ENCODE assay signal across 14 mouse cellular contexts in the genomic region with DNA sequence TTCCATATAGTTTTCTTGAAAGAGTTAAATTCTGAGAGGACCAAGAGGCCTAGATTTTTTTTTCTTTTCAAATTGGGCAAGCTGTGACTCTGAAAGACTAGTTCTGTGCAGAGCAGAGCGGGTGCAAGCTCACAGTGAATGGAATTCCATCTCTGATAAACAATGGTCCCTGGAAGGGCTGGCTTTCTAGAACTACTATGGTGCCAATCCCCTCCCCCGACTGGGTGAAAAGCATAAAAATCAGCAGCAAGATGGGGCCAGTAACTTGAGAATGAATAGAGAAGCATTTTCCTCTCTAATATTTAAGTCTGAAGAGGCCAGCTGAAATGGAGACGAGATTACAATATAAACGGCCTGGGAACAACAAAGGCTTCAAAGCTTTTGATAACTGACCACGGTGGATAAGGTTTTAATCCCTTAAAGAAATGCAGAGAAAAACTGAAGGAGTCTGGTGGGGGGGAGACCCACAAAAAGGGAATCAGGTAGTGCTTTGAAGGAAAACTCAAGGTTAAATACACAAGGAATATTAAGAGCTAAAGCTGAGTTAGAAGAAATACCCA. TPM values are rescaled to one million over a fixed set of nuclear protein-coding genes. Genes with fewer than 3 reads are reported as not detected.
DNase-seq lines count a peak whose midpoint lies in the region; ATAC-seq lines count a peak whose summit lies in the region.
"Had no signal": no experiment of that assay in that cellular context is flagged by ENCODE, and none has a peak within 500 bp of the region (broad histone marks: within the 10 kb centered on the region; RNA-seq: fewer than 3 reads in every experiment).

No protein-coding gene starts in this region.

- H3K4me1 ChIP-seq in forebrain, embryonic 15.5 days: peaks cover 20% of the 10 kb centered on the region
- peaks cover 24% of the 10 kb centered on the region for H3K4me1 ChIP-seq in midbrain, embryonic 12.5 days
- no peaks in the 10 kb centered on the region for H3K4me1 ChIP-seq in heart, embryonic 11.5 days (ENCODE audit: control insufficient read depth, insufficient read depth, low read length)

- no peaks in the 10 kb centered on the region for H3K9me3 ChIP-seq in forebrain, embryonic 15.5 days
- no peaks in the 10 kb centered on the region for H3K9me3 ChIP-seq in midbrain, embryonic 12.5 days
- H3K9me3 ChIP-seq in heart, embryonic 11.5 days (replicated peaks; ENCODE audit: control insufficient read depth, low read length): no peaks in the 10 kb centered on the region
- H3K9me3 ChIP-seq: kidney, embryonic 15.5 days had no signal

- H3K36me3 ChIP-seq in forebrain, embryonic 15.5 days: no peaks in the 10 kb centered on the region
- no peaks in the 10 kb centered on the region for H3K36me3 ChIP-seq in midbrain, embryonic 12.5 days
- no peaks in the 10 kb centered on the region for H3K36me3 ChIP-seq in heart, embryonic 11.5 days (ENCODE audit: control insufficient read depth, insufficient read depth, low read length)
- H3K36me3 ChIP-seq: kidney, embryonic 15.5 days had no signal

- no peak overlapping the region for H3K4me3 ChIP-seq in forebrain, embryonic 15.5 days
- no peak overlapping the region for H3K4me3 ChIP-seq in midbrain, embryonic 12.5 days
- no peak overlapping the region for H3K4me3 ChIP-seq in heart, embryonic 11.5 days (ENCODE audit: low read depth, low read length)
- H3K4me3 ChIP-seq: heart, adult 2 months; kidney, embryonic 15.5 days had no signal

- no peaks in the 10 kb centered on the region for H3K27me3 ChIP-seq in forebrain, embryonic 15.5 days
- peaks cover 58% of the 10 kb centered on the region for H3K27me3 ChIP-seq in midbrain, embryonic 12.5 days
- no peaks in the 10 kb centered on the region for H3K27me3 ChIP-seq in heart, embryonic 11.5 days (ENCODE audit: control insufficient read depth, insufficient read depth, low read length)
- H3K27me3 ChIP-seq: kidney, embryonic 15.5 days had no signal

- H3K9ac ChIP-seq in forebrain, embryonic 15.5 days (replicated peaks): no peak overlapping the region
- H3K9ac ChIP-seq in midbrain, embryonic 12.5 days (replicated peaks): no peak overlapping the region
- H3K9ac ChIP-seq in heart, embryonic 11.5 days (ENCODE audit: low read depth, low read length): no peak overlapping the region
- H3K9ac ChIP-seq: kidney, embryonic 15.5 days had no signal

- H3K4me2 ChIP-seq in forebrain, embryonic 15.5 days (replicated peaks): no peak overlapping the region
- 0 out of 2 replicates have a peak overlapping the region, but pooled peaks have one; percentile 5 for H3K4me2 ChIP-seq in midbrain, embryonic 12.5 days (replicated peaks)
- no peak overlapping the region for H3K4me2 ChIP-seq in heart, embryonic 11.5 days
- H3K4me2 ChIP-seq: kidney, embryonic 15.5 days had no signal

- 2% methylated on average over 5 of the region's 5 CpGs for WGBS in forebrain, embryonic 15.5 days
- 5% methylated on average over 5 of the region's 5 CpGs for WGBS in midbrain, embryonic 12.5 days
- 16% methylated on average over 5 of the region's 5 CpGs for WGBS in heart, embryonic 11.5 days (ENCODE audit: insufficient replicate concordance)

- H3K27ac ChIP-seq in forebrain, embryonic 15.5 days (replicated peaks): peak overlapping the region; percentile 24; the same call in 1 of the 2 replicates
- H3K27ac ChIP-seq in midbrain, embryonic 12.5 days (replicated peaks): peak overlapping the region; percentile 39; the same call in 1 of the 2 replicates
- no peak overlapping the region for H3K27ac ChIP-seq in heart, embryonic 11.5 days (ENCODE audit: low read depth, low read length)
- H3K27ac ChIP-seq: heart, adult 2 months; kidney, embryonic 15.5 days had no signal

- peak; percentile 1 for DNase-seq in cerebellum, adult 9-10 months
- DNase-seq in cerebellum, adult 11 months: no peak
- DNase-seq in embryo, embryonic 9.5 days (ENCODE audit: extremely low spot score): peak; percentile 17
- no peak for DNase-seq in adrenal gland, adult (ENCODE audit: inconsistent age in 2 of 2, low spot score in 1 of 2)
- DNase-seq in adrenal gland, adult 2 months: no peak
- DNase-seq: cerebellum, postnatal 14 days; heart, adult 2 months; liver; lung, postnatal 14 days; thymus, adult 18-20 months had no signal

- ATAC-seq in forebrain, embryonic 15.5 days (replicated peaks): peak; percentile 84
- ATAC-seq in midbrain, embryonic 12.5 days (ENCODE audit: low FRiP score, low read depth): peak; percentile 78
- ATAC-seq in heart, embryonic 11.5 days (replicated peaks; ENCODE audit: insufficient number of reproducible peaks, low FRiP score, low TSS enrichment): no peak

RNA-seq across cellular contexts. Expression of gene Kbtbd8, which starts 50.7 kb away (rescaled TPM):
- 5.2 and 5.8 TPM in 2 replicates for polyA plus RNA-seq in forebrain, embryonic 15.5 days (2015; fragmentation: Nextera tagmentation; extraction: Ambion mirVana)
- polyA plus RNA-seq in midbrain, embryonic 12.5 days (2016; fragmentation: Nextera tagmentation; extraction: Ambion mirVana): 6.3 and 8.7 TPM in 2 replicates
- total RNA-seq in adrenal gland, adult 2 months (2021): 1 to 10 TPM; 3.4 to 4.2 TPM
- 0.06 and 0.50 TPM in 2 replicates for polyA plus RNA-seq in adrenal gland, adult 2 months (2012; rRNA removed)
- 2.3 and 2.8 TPM in 2 replicates for polyA plus RNA-seq in heart, embryonic 11.5 days (2014; fragmentation: Nextera tagmentation; extraction: Ambion mirVana)

Comparison
In these comparisons a context has a peak if more than half of its experiments do, and no peak if none do; other contexts are left out.
1. DNase-seq: peak in cerebellum, adult 9-10 months (single experiment) and embryo, embryonic 9.5 days (single experiment); none in cerebellum, adult 11 months (single experiment), adrenal gland, adult (0 of 2) and adrenal gland, adult 2 months (single experiment).